Mouse (Mus musculus) midbrain, postnatal 0 days (tissue): ENCODE measurements at regions not wholly inside any gene's neighbourhood (a gene's known extent, or its start where the extent isn't known, plus 50 kb on each side); places are given as distances from the start of the nearest gene placed in this dataset.
A peak's percentile ranks its signal among the peaks of the same experiment; 100 is the strongest.

Experiments used
- ATAC-seq: fragments of 200-750 bp; cut with Nextera tagmentation; 2 replicates; pipeline ENCODE4 v1.8.0; 2017; ENCODE audit warnings: moderate number of reproducible peaks, mild to moderate bottlenecking, moderate TSS enrichment, moderate library complexity; ENCODE audit not compliant: low FRiP score
- DNase-seq: peaks from one replicate; pipeline ENCODE4 v3.0.0-alpha.2; 2015; ENCODE audit warnings: low spot score
- H3K27ac ChIP-seq: fragments of 300-500 bp; sonication (generic); 2 replicates; pipeline ENCODE4 v1.5.1; 2014; ENCODE audit warnings: low read depth, mild to moderate bottlenecking, low read length, mixed read lengths
- H3K27me3 ChIP-seq: fragments of 300-500 bp; sonication (generic); 2 replicates; pipeline ENCODE4 v1.6.1; 2014; ENCODE audit warnings: low read length, control low read depth, mixed read lengths; ENCODE audit not compliant: insufficient read depth
- H3K36me3 ChIP-seq: fragments of 300-500 bp; sonication (generic); 2 replicates; pipeline ENCODE4 v1.6.1; 2014; ENCODE audit warnings: low read length, control low read depth, mixed read lengths; ENCODE audit not compliant: insufficient read depth
- H3K4me1 ChIP-seq: fragments of 300-500 bp; sonication (generic); 2 replicates; pipeline ENCODE4 v1.6.1; 2014; ENCODE audit warnings: mild to moderate bottlenecking, control low read depth, antibody characterized with exemption, low read length, mixed read lengths; ENCODE audit not compliant: insufficient read depth
- H3K4me2 ChIP-seq: fragments of 300-500 bp; sonication (generic); 2 replicates; pipeline ENCODE4 v1.6.1; 2014; ENCODE audit warnings: low read depth, mild to moderate bottlenecking, low read length, mixed read lengths; ENCODE audit not compliant: poor library complexity, severe bottlenecking
- H3K4me3 ChIP-seq: fragments of 300-500 bp; sonication (generic); 2 replicates; pipeline ENCODE4 v1.5.1; 2014; ENCODE audit warnings: low read depth, mild to moderate bottlenecking, low read length, moderate library complexity
- H3K9ac ChIP-seq: fragments of 300-500 bp; sonication (generic); replicated peaks from 2 replicates; pipeline ENCODE4 v1.6.1; 2014; ENCODE audit warnings: mild to moderate bottlenecking, low read length, moderate library complexity, mixed read lengths; ENCODE audit not compliant: poor library complexity, severe bottlenecking
- H3K9me3 ChIP-seq: fragments of 300-500 bp; sonication (generic); 2 replicates; pipeline ENCODE4 v1.6.1; 2016; ENCODE audit warnings: low read length, control low read depth
- CTCF ChIP-seq: IDR thresholded peaks from 2 replicates; pipeline ENCODE4 v1.5.1; 2016; ENCODE audit warnings: antibody characterized with exemption, mild to moderate bottlenecking
- WGBS: fragments of 180-500 bp; shearing (Covaris S2); extraction: QIAGEN DNeasy Blood & Tissue Kit; methylation state at CpG from one replicate; pipeline ENCODE4 v1.1.7; 2014; 5-methylcytosine and 5-hydroxymethylcytosine counted together

- WGBS, result 97% methylated on average over 6 of the region's 6 CpGs
- ATAC-seq (no peak), DNase-seq (no peak)
- no peak for TF ChIP-seq CTCF
- H3K27me3 ChIP-seq, result no peaks in the 10 kb centered on the region
- H3K9ac ChIP-seq, result no peak overlapping the region
- no peaks in the 10 kb centered on the region for H3K4me1 ChIP-seq
- H3K4me2 ChIP-seq, result no peak overlapping the region
- no peak overlapping the region for H3K27ac ChIP-seq
- H3K4me3 ChIP-seq, result no peak overlapping the region
- H3K9me3 ChIP-seq, result no peaks in the 10 kb centered on the region
- H3K36me3 ChIP-seq, result no peaks in the 10 kb centered on the region
Observed at GRCm38 (mm10) chr11:19651522-19651921, 272.7 kb upstream of the Spred2 start.

- WGBS, result 97% methylated on average over 7 of the region's 7 CpGs
- Histone ChIP-seq H3K27ac (no peak overlapping the region), H3K4me3 (no peak overlapping the region), H3K9me3 (no peaks in the 10 kb centered on the region), H3K4me1 (no peaks in the 10 kb centered on the region), H3K9ac (no peak overlapping the region), H3K27me3 (no peaks in the 10 kb centered on the region), H3K36me3 (no peaks in the 10 kb centered on the region), H3K4me2 (no peak overlapping the region)
- ATAC-seq (no peak), DNase-seq (no peak)
- no peak for TF ChIP-seq CTCF
Observed at GRCm38 (mm10) chr11:19651929-19652328, 272.2 kb upstream of the Spred2 start.

- 69% methylated on average over 4 of the region's 4 CpGs for WGBS
- Histone ChIP-seq H3K36me3 (no peaks in the 10 kb centered on the region), H3K4me2 (no peak overlapping the region), H3K27ac (no peak overlapping the region), H3K4me1 (no peaks in the 10 kb centered on the region), H3K4me3 (no peak overlapping the region), H3K9ac (no peak overlapping the region), H3K9me3 (no peaks in the 10 kb centered on the region), H3K27me3 (no peaks in the 10 kb centered on the region)
- TF ChIP-seq CTCF, result no peak
- DNase-seq (no peak), ATAC-seq (no peak)
Observed at GRCm38 (mm10) chr11:19659511-19659910, 264.7 kb upstream of the Spred2 start.

GRCm38 (mm10) chr11:19666732-19667131 is 257.4 kb upstream of the Spred2 start:
- Histone ChIP-seq H3K27me3 (no peaks in the 10 kb centered on the region), H3K4me1 (no peaks in the 10 kb centered on the region), H3K9me3 (no peaks in the 10 kb centered on the region), H3K27ac (no peak overlapping the region), H3K4me3 (no peak overlapping the region), H3K36me3 (no peaks in the 10 kb centered on the region), H3K9ac (no peak overlapping the region), H3K4me2 (no peak overlapping the region)
- no peak for DNase-seq
- WGBS, result 86% methylated on average over 4 of the region's 4 CpGs
- TF ChIP-seq CTCF, result no peak
- ATAC-seq, result no peak

- no peak overlapping the region for H3K4me3 ChIP-seq
- H3K27me3 ChIP-seq, result no peaks in the 10 kb centered on the region
- H3K9ac ChIP-seq, result no peak overlapping the region
- no peak overlapping the region for H3K4me2 ChIP-seq
- DNase-seq (peak; percentile 80), ATAC-seq (peak; percentile 72; the same call in 1 of the 2 replicates)
- no peaks in the 10 kb centered on the region for H3K4me1 ChIP-seq
- WGBS, result 48% methylated on average over 13 of the region's 13 CpGs
- H3K9me3 ChIP-seq, result no peaks in the 10 kb centered on the region
- H3K36me3 ChIP-seq, result no peaks in the 10 kb centered on the region
- H3K27ac ChIP-seq, result no peak overlapping the region
- TF ChIP-seq CTCF, result peak; percentile 70
Observed at GRCm38 (mm10) chr11:19670853-19671530, 253.2 kb upstream of the Spred2 start.

- DNase-seq (no peak), ATAC-seq (no peak)
- Histone ChIP-seq H3K9ac (no peak overlapping the region), H3K4me1 (no peaks in the 10 kb centered on the region), H3K4me2 (no peak overlapping the region), H3K4me3 (no peak overlapping the region), H3K27ac (no peak overlapping the region), H3K36me3 (no peaks in the 10 kb centered on the region), H3K27me3 (no peaks in the 10 kb centered on the region), H3K9me3 (no peaks in the 10 kb centered on the region)
- 49% methylated on average over 1 of the region's 1 CpGs for WGBS
- TF ChIP-seq CTCF, result no peak
Observed at GRCm38 (mm10) chr11:19673012-19673411, 251.2 kb upstream of the Spred2 start.
